Mouse (Mus musculus): ENCODE measurements around the gene Hk2.

- TF ChIP-seq CTCF (conservative IDR thresholded peaks at IDR 0.05; ENCODE audit: low read length) (no peak), NANOG (IDR thresholded peaks at IDR 0.05; ENCODE audit: borderline replicate concordance, low read length) (peak; percentile 13; the same call in 1 of the 2 replicates)
Measured at GRCm38 (mm10) chr6:82723321-82723720, 50.9 kb downstream of the Hk2 start.

Data from E14TG2a.4 (cell line).